Mouse (Mus musculus): ENCODE data around the gene Nr1h2.

Gene Nr1h2

DNA sequence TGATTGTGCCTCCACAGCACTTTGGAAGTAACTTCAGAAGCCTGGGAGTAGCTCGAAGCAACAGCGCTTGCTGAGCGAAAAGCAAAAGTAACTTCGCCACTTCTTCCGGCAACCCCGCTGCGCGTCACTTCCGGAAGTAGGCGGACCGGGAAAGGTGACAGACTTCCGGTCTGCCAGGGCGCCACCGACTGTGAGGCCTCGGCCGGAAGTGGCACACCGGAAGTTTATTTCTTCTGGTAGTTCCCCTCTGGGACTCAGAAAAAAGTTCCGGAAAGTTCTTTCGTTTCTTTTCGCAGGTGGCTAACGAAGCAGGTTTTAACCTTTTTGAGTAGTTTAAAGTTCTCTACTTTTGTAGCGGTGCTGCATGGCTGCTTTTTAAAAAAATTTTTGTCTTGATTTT lies at the start of gene Nr1h2:
Nr1h2 (minus strand) TSS at position 126 of the 400 bp plus-strand sequence.
- peak; percentile 98 for DNase-seq (ENCODE audit: low spot score)

GRCm38 (mm10) chr7:44603186-44603855 lies 49.6 kb upstream of the Nr1h2 start:
- DNase-seq (ENCODE audit: low spot score): no peak

DNA sequence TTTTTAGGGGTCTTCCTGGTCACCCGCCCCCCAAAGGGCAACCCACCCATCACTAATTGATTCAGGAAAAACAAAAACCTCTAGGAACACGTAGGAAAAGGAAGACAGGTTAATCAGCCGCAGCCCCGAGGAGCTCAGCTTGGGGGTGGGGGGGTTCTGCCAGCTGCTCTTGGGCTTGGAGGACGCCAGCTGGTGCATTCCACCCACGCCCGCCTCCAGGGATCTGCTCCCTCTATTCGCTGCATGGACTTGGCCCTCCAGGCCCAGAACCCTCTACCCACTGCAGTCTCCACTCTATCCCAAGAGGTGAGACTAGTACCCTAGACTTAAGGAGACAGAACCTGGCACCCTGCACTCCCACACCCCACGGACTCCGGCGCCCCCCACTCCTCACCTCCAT lies 48.7 kb upstream of the Nr1h2 start:
- no peak for DNase-seq (ENCODE audit: low spot score)

GRCm38 (mm10) chr7:44601646-44602045 lies 47.9 kb upstream of the Nr1h2 start:
- no peak for DNase-seq (ENCODE audit: low spot score)

DNA sequence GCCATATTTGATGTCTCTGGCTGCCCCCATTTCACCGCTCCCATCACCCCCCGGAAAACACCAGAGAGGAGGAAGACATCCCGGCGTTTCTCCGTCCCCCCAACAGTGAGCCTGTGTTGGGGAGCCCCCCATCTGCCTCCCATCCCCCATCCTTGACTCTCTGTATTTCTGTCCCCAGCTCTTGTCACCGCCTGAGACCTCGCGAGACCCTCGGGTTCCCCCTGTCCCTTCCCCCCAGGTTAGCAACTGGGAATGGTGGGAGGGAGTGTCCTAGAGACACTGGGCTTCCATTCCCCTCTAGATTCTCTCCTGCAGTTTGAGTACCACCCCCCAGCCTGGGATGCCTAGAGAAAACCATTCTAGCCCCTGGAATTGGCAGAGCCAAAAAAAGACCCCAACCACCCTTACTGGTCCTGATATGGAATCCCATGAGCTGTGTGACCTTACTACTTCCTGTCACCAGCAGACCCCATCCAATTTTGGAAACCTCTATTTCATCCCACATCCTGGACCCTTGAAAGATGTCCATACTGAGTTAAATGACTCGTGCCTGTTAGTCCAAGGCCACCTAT lies 47.0 kb upstream of the Nr1h2 start:
- no peak for DNase-seq (ENCODE audit: low spot score)

DNA sequence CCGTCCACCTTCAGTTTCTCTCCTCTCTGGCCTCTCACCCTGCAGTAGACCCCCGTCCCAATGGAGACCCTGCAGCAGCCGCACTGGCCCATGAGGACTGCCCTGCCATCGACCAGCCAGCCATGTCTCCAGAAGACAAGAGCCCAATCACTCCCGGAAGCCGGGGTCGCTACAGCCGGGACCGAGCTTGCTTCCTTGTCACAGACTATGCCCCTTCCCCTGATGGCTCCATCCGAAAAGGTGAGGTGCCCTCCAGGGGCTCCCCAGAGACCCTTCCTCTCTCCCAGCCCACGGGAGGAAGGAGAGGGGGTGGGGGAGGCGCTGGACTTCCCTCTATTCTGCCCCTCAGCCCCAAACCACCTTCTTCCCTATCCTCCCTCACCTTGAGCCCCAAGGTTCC lies 44.6 kb upstream of the Nr1h2 start:
- DNase-seq (ENCODE audit: low spot score): no peak

DNA sequence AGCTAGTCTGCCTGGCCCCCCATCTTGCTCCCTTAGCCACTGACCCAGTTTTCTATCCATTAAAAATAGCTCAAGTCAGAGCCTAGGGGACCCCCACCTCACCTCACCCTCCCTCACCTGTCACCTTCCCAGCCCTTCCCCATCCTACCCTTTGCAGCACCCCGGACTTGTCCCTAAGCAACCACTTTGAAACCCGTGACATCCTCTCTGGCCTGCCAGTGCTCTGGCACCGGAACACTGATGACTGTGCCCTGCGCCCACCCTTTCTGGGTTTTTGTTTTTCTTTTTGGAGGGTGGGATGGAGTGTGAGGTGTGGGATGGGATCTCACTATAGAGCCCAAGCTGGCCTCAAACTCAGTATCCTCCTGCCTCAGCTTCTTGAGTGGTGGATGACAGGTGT lies 43.9 kb upstream of the Nr1h2 start:
- DNase-seq (ENCODE audit: low spot score): no peak

DNA sequence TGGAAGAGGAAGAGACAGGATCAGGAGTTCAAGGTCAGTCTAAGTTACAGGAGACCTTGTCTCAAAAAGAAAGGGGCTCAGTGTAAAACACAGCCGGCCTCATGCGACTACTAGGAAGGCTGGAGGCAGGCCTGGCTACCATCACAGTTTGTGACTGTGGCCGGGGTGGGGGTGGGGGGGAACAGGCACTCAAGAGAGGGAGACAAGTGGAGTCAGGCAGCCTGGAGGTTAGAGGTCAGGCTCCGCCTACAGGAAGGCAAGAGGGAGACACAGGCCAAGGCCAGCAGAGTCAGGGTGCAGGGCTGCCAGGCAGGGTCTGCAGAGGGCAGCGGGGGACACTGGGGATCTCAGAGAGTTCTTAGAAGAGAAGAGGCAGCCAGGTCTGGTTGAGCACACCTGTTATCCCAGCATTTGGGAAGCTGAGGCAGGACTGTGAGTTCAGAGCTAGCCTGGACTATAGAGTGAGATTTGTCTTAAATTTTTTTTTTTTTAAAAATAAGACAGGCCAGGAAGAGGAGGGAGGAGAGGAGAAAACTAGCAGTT lies 43.3 kb upstream of the Nr1h2 start:
- no peak for DNase-seq (ENCODE audit: low spot score)

- DNase-seq (ENCODE audit: low spot score): no peak
Measured at GRCm38 (mm10) chr7:44596051-44596450, 42.3 kb upstream of the Nr1h2 start.

- no peak for DNase-seq (ENCODE audit: low spot score)
Measured at GRCm38 (mm10) chr7:44595131-44595561, 41.4 kb upstream of the Nr1h2 start.

DNA sequence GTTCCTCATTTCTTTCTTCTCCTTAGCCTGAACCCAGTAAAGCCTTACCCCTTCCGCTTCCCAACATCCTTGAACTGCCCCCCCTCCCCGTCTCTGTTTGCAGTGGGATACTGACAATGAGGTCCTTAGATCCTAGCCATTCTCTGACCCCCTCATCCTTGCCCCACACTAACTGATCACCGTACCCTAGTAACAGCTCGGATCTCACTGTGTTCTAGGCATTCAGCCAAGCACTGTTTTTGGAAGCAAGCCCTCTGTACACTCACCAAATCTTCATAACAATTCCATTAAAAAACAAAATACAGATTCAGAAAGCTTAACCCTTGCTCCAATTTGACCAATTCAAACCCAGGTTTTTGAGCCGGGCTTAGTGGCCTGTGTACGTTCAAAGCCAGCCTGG lies 40.5 kb upstream of the Nr1h2 start:
- DNase-seq (ENCODE audit: low spot score): no peak

- DNase-seq (ENCODE audit: low spot score): peak; percentile 80
Measured at GRCm38 (mm10) chr7:44593775-44594174, 40.0 kb upstream of the Nr1h2 start.

DNA sequence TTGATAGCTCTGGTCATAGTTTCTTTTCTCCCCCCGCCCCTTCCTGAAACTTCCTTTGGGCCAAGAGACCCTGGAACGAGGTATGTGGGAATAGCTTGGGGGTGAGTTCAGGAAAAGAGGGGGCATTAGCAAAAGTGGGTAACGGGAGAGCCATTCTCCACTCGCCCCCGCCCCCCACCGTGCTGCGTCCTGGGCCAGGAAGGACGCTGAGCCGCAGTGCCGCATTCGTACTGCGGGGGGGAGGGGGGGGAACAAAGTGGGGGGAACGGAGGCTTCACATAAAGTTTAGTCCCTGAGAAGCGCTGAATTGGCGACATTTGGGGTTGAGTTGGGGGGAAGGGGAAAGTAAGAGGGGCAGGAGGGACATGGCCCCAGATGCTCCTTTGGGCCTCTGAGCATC lies 39.3 kb upstream of the Nr1h2 start:
- no peak for DNase-seq (ENCODE audit: low spot score)

GRCm38 (mm10) chr7:44591348-44592116 lies 37.8 kb upstream of the Nr1h2 start:
- no peak for DNase-seq (ENCODE audit: low spot score)

- peak; percentile 87 for DNase-seq (ENCODE audit: low spot score)
Measured at GRCm38 (mm10) chr7:44590402-44591347, 36.9 kb upstream of the Nr1h2 start, which contains the start of gene Kcnc3. Gene Kcnc3, plus strand, starts transcription at chr7:44590664.

- DNase-seq (ENCODE audit: low spot score): no peak
Measured at GRCm38 (mm10) chr7:44589946-44590345, 36.2 kb upstream of the Nr1h2 start.

DNA sequence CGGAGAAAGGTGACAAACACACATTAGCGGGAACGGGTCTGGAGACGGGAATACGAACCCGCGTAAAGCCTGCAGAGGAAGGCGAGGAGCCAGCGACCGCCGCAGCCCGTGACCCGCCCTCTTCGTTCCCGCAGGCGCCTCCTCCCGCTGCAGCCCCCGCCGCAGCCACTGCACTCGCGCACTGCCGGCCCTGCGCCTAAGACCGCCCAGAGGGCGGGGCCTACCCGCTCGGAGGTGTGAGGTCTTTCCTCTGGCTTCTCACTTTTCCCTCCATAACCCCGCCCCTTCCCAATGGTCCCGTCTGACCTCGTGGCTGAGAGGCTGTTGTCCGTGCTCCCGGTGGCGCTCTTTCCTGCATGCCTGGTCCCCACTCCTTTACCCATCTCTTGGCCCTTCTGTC lies 35.4 kb upstream of the Nr1h2 start:
- peak; percentile 59 for DNase-seq (ENCODE audit: low spot score)

DNA sequence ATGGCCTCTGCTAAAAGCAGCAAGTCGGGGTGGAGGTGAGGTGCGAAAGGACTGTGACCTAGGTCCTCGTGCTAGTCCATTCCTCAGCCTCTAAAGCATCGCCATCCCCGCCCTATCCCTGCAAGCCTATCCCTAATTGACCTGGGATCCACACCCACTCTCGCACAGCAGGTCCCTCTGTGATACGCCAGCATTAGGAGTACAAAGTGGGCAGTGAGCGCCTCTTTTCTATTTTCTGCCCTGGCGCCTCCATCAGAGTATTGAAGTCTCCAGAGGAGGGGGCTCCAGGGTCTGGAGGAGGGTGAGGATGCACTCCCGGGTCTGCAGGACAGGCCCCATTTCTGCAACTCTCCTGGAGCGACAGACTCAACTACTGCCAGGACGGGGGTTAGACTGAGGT lies 34.6 kb upstream of the Nr1h2 start:
- no peak for DNase-seq (ENCODE audit: low spot score)

DNA sequence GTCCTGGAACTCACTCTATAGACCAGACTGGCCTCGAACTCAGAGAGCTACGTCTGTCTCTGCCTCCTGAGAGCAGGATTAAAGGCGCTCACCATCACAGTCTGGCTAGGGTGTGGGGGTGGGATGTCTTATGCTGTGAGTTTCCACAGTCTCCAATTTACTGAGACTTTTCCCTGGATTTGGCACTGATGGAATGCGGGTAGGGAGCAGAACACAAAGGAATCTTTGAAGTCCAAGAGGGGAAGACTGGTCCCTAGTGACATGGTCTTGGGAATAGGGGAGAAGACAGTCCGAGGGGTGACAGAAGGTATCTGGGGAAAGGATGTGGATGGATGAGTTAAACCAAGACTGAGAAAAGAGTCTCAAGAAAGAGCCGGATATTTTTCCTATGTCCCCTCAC lies 33.9 kb upstream of the Nr1h2 start:
- DNase-seq (ENCODE audit: low spot score): no peak

DNA sequence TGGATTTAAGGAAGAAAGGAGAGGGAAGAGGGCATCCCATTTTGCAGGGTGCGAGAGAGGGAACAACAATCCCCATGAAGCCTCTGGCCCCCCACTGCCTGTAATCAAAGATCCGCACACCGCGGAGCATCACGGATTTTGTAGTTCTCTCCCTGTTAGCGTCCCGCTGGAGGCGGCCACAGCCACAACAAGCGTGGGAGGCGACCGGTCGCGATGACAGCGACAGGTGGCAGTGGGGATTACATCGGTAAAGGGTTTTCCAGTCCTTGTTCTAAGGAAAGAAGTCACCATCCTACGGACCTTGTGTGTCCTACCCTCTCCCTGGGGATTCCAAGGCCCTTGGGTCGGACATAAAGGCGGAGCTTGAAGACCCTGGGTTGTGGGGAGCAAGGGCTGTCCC lies 33.2 kb upstream of the Nr1h2 start:
- peak; percentile 20 for DNase-seq (ENCODE audit: low spot score)

DNA sequence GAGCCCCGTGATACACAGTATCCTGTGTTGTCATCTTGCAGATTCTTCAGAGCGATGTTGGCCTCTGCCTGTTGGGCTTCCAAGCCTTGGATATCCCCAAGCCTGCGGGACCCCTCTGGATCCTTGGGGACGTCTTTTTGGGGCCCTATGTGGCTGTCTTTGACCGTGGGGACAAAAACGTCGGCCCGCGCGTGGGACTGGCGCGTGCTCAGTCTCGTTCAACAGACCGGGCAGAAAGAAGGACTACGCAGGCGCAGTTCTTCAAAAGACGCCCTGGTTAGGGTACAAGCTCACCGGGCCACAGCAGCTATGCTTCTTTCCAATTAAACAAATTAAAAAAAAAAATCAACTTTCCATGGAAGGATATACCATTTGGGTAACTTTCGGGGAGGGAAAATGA lies 32.8 kb upstream of the Nr1h2 start:
- no peak for DNase-seq (ENCODE audit: low spot score)

GRCm38 (mm10) chr7:44585606-44586005 lies 31.9 kb upstream of the Nr1h2 start:
- no peak for DNase-seq (ENCODE audit: low spot score)

All from urinary bladder, postnatal 14 days (tissue).